Mouse (Mus musculus): Measurements from ENCODE around the gene Thap11.

The Thap11 gene

DNA sequence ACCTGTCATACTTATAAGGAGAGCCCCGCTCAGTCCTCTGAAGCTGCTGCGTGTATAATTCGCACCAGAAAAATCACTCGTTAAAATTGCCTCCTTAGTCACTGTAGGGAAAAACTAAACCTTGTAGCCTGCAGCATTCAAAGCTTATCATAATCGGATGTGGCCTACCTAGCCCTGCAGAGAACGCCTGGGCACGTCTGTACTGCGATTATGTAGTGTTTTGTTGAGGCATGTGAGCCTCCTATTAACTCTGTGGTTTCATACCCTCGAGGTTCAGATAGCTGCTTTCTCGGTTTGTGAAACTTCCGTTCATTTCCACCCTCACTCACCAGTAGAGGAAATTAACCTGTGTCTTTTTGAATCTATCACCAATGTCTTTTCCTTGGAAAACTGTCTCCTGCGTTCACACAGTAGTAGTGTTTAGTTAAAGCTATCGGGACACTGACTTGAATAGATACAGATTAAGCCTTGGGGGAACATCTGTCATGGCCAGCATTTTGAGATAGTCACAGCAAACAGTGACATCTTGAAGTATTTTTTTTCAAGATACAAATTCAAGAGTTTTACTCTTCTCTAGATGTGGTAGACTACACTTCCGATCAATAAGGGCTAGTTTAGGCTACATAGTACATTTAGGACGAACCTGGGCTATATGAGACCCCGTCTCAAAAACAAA is 46.1 kb downstream of the Thap11 start:
- DNase-seq = no peak

Measured in thymus, postnatal 4 days (tissue).